In the genomic region with DNA sequence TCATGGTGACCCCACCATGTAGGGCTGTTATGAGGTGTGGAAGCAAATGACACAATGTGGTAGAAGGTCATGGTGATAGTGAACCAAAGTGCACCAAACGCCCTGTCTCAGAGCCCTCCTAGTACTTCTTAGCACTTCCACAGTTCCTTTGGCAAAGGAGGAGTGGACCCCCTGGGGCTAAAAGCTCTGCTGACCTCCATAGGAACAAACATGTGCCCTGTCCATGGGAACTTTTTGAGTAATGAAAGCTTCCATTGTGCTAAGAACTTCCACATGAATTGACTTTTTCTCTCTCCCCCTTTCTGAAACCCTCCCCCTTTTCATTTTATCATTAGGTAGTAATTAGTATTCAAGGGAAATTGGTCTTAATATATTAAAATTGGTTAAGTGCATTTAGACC, we compare ENCODE assay signal across 20 mouse cellular contexts.
A peak's percentile ranks its signal among the peaks of the same experiment; 100 is the strongest.
DNase-seq lines count a peak whose midpoint lies in the region; ATAC-seq and TF ChIP-seq lines count a peak whose summit lies in the region.
"Had no signal": no experiment of that assay in that cellular context is flagged by ENCODE, and none has a peak within 500 bp of the region (broad histone marks: within the 10 kb centered on the region; RNA-seq: fewer than 3 reads in every experiment).

No protein-coding gene starts in this region.

- 9% methylated on average over 1 of the region's 1 CpGs for WGBS in midbrain, embryonic 14.5 days
- WGBS in midbrain, postnatal 0 days = 18% methylated on average over 1 of the region's 1 CpGs
- 7% methylated on average over 1 of the region's 1 CpGs for WGBS in hindbrain, embryonic 12.5 days

- peak; percentile 49 for DNase-seq in embryo, embryonic 10.5 days (ENCODE audit: low spot score)
- DNase-seq in embryo, embryonic 10 days (ENCODE audit: low spot score) = no peak
- DNase-seq in midbrain, embryonic 14.5 days = no peak
- DNase-seq in midbrain, postnatal 0 days (ENCODE audit: low spot score) = no peak
- peak; percentile 79 for DNase-seq in retina, postnatal 1 day
- DNase-seq in cerebellum, postnatal 36 days = no peak
- DNase-seq in heart, adult 8-10 months (ENCODE audit: low spot score) = no peak
- DNase-seq: adrenal gland, postnatal 10 days; cerebellum, adult 2 months; gastrocnemius, postnatal 36 days; heart, postnatal 14 days; layer of hippocampus, postnatal 36 days; lung, adult 18-20 months; lung, postnatal 36 days; right cerebral cortex, postnatal 4 days; thymus, postnatal 25 days had no signal

- TF ChIP-seq CTCF in midbrain, postnatal 0 days (IDR thresholded peaks at IDR 0.05) = no peak

- H3K4me1 ChIP-seq in midbrain, embryonic 14.5 days (ENCODE audit: control insufficient read depth, insufficient read depth, low read length) = peaks cover 14% of the 10 kb centered on the region
- H3K4me1 ChIP-seq in midbrain, postnatal 0 days (ENCODE audit: insufficient read depth, low read length) = peaks cover 7% of the 10 kb centered on the region; the same call in 1 of the 2 replicates
- H3K4me1 ChIP-seq in hindbrain, embryonic 12.5 days = peaks cover 35% of the 10 kb centered on the region

- ATAC-seq in midbrain, embryonic 14.5 days (ENCODE audit: low FRiP score, low TSS enrichment) = no peak
- ATAC-seq in midbrain, postnatal 0 days (ENCODE audit: low FRiP score) = no peak
- no peak for ATAC-seq in hindbrain, embryonic 12.5 days (ENCODE audit: low FRiP score)
- ATAC-seq: CD4-positive, CD25-positive, alpha-beta regulatory T cell, adult 4 months had no signal

- H3K27me3 ChIP-seq in midbrain, embryonic 14.5 days (ENCODE audit: control insufficient read depth, insufficient read depth, low read length) = peaks cover 3% of the 10 kb centered on the region
- no peaks in the 10 kb centered on the region for H3K27me3 ChIP-seq in midbrain, postnatal 0 days (ENCODE audit: insufficient read depth, low read length)
- no peaks in the 10 kb centered on the region for H3K27me3 ChIP-seq in hindbrain, embryonic 12.5 days

- H3K9ac ChIP-seq in midbrain, embryonic 14.5 days (replicated peaks; ENCODE audit: low read length) = no peak overlapping the region
- no peak overlapping the region for H3K9ac ChIP-seq in midbrain, postnatal 0 days (replicated peaks; ENCODE audit: low read length, poor library complexity, severe bottlenecking)
- no peak overlapping the region for H3K9ac ChIP-seq in hindbrain, embryonic 12.5 days

- no peaks in the 10 kb centered on the region for H3K36me3 ChIP-seq in midbrain, embryonic 14.5 days (ENCODE audit: control insufficient read depth, insufficient read depth, low read length)
- no peaks in the 10 kb centered on the region for H3K36me3 ChIP-seq in midbrain, postnatal 0 days (ENCODE audit: insufficient read depth, low read length)
- no peaks in the 10 kb centered on the region for H3K36me3 ChIP-seq in hindbrain, embryonic 12.5 days

- H3K27ac ChIP-seq in midbrain, embryonic 14.5 days (replicated peaks; ENCODE audit: low read depth, low read length) = peak overlapping the region; percentile 13; the same call in 1 of the 2 replicates
- H3K27ac ChIP-seq in midbrain, postnatal 0 days (ENCODE audit: low read depth, low read length) = no peak overlapping the region
- 0 out of 2 replicates have a peak overlapping the region, but pooled peaks have one; percentile 36 for H3K27ac ChIP-seq in hindbrain, embryonic 12.5 days

- H3K4me2 ChIP-seq in midbrain, embryonic 14.5 days (ENCODE audit: low read length) = 0 out of 2 replicates have a peak overlapping the region, but pooled peaks have one; percentile 11
- no peak overlapping the region for H3K4me2 ChIP-seq in midbrain, postnatal 0 days (ENCODE audit: low read depth, low read length, poor library complexity, severe bottlenecking)
- H3K4me2 ChIP-seq in hindbrain, embryonic 12.5 days (replicated peaks) = no peak overlapping the region
- H3K4me2 ChIP-seq: heart, embryonic 11.5 days had no signal

- no peak overlapping the region for H3K4me3 ChIP-seq in midbrain, embryonic 14.5 days (replicated peaks; ENCODE audit: low read depth, low read length)
- no peak overlapping the region for H3K4me3 ChIP-seq in midbrain, postnatal 0 days (ENCODE audit: low read depth, low read length)
- H3K4me3 ChIP-seq in hindbrain, embryonic 12.5 days = no peak overlapping the region
- H3K4me3 ChIP-seq: erythroblast, embryonic 14.5 days had no signal

- H3K9me3 ChIP-seq in midbrain, embryonic 14.5 days (ENCODE audit: control insufficient read depth, low read length) = no peaks in the 10 kb centered on the region
- no peaks in the 10 kb centered on the region for H3K9me3 ChIP-seq in midbrain, postnatal 0 days (ENCODE audit: low read length)
- H3K9me3 ChIP-seq in hindbrain, embryonic 12.5 days (replicated peaks) = no peaks in the 10 kb centered on the region

Comparison
In these comparisons a context has a peak if more than half of its experiments do, and no peak if none do; other contexts are left out.
1. DNase-seq: peak in embryo, embryonic 10.5 days (single experiment) and retina, postnatal 1 day (single experiment); none in embryo, embryonic 10 days (single experiment), midbrain, embryonic 14.5 days (single experiment), midbrain, postnatal 0 days (single experiment), cerebellum, postnatal 36 days (0 of 2) and heart, adult 8-10 months (single experiment).